Mouse (Mus musculus): ENCODE results near the gene Plgrkt. TPM values are rescaled to one million over a fixed set of nuclear protein-coding genes. Genes with fewer than 3 reads are reported as not detected.
A peak's percentile ranks its signal among the peaks of the same experiment; 100 is the strongest.

Plgrkt gene
- total RNA-seq, 2 experiments from 2014 or later, result 28.1 to 31.8 TPM

DNA sequence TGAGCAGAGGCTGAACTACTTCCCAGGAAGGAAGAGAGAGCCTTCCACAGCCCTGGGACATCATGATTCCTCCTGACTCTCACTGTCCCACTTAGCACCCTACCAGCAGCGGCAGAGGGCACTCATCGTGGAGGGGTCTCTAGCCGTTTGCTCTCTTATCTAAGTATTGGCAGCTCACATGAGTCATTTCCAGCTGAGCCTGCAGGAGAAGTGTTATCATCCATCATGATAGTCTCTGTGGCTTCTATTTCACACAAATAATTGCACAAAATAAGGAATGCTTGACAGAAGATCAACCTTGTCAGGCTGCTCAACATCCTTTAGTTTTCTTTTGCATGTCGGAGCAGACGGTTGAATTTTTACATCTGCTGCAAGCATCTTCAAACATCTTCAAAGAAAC, 6.9 kb downstream of the Plgrkt start:
- no peak for DNase-seq (ENCODE audit: low spot score in 2 of 2)

- no peak for DNase-seq (ENCODE audit: low spot score in 2 of 2)
These were observed 10.9 kb downstream of the Plgrkt start for GRCm38 (mm10) chr19:29356281-29356680.

DNA sequence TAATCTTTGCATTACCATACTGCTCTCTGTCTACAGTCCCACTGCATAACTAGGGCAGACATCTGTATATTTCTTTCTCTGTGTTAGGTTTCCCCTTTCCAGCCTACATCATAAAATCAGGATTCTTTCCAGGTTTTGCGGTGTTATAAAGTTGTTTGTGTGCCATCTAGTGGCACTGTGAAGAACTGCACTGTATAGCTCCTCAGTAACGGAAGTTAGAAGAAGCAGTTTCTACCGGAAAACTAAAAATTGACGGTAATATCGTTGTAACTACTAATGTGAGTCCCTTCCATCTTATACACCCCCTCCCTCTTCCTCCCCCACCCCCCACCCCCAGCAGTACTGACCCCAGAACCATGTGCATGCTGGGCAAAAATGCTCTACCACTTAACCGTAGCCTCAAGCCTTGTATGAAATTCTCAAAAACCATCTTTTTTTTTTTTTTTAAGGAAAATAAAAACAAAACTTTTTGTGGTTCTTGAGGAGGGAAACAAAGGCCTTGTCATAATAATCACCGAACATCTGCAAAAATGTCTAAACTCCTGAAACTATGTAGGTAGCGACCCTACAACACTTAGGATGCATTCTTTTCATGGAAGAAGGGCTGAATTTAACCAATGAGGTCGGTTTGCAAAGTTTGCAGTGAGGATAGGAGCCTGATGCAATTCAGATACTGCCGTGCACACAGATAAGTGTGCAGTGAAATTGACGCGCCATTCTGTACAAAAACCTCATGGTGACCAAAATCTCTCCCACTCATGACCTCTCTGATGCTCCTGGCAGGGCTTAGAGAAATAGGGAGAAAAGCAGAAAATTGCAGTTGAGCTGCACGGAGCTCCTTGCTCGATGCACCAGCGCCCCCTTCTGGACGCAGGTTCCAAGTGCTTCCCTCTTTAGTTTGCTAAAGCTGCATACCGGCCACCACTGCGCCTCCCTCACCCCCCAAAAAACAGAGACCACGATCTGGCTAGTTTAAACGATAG, 12.0 kb downstream of the Plgrkt start:
- peak; percentile 82 to 84 for DNase-seq (ENCODE audit: low spot score in 2 of 2)

GRCm38 (mm10) chr19:29350991-29351390, 16.2 kb downstream of the Plgrkt start:
- DNase-seq (ENCODE audit: low spot score in 2 of 2), result no peak

GRCm38 (mm10) chr19:29345636-29346035, 21.6 kb downstream of the Plgrkt start:
- DNase-seq (ENCODE audit: low spot score in 2 of 2), result no peak

DNA sequence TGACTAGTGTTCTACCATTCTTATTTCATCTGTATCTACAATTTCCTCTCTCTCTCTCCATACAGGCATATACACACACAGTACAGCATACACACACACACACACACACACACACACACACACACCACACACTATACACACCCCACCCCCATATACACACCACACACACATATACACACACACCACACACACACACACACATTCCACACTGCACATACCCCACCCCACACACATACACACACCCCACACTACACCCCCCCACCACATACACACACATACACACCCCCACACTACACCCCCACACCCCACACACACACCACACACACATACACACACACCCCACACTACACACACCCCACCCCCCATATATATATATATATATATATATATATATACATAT, 22.3 kb downstream of the Plgrkt start:
- no peak for DNase-seq (ENCODE audit: low spot score in 2 of 2)

DNA sequence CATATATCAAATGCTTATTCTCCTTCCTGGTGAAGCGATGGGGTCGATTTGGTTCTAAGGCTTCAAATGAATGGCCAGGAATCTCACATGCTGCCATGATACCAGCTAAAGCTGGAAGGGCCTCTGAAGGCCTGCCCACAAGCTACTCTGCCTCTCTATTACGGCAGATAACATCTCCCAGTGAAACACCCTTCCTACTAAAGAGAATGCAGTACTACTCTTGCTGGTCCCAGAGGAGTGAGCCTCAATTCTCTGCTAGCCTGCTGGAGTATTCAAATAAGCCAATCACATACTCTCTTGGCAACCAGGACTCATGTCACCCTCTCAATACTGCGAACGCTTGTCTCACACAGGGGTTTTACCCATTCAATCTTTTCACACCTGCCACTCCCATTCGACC, 24.9 kb downstream of the Plgrkt start:
- no peak for DNase-seq (ENCODE audit: low spot score in 2 of 2)

DNA sequence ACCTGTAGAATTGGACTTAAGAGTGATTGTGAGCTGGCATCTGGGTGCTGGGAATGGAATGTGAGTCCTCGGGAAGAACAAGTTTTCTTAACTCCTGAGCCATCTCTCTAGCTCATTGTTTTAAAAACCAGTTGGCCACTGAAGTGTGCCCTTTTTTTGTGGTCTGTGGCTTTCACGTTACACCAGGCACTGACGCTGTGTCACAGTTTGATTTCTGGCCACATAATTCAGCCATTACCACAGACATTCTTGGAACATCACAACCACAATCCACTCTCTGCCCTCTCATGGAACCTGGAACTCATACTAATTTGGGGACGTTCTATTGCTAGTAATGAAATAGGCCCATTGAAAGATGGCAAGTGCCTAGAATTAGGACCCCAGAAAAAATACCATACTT, 26.2 kb downstream of the Plgrkt start:
- DNase-seq (ENCODE audit: low spot score in 2 of 2), result no peak

DNA sequence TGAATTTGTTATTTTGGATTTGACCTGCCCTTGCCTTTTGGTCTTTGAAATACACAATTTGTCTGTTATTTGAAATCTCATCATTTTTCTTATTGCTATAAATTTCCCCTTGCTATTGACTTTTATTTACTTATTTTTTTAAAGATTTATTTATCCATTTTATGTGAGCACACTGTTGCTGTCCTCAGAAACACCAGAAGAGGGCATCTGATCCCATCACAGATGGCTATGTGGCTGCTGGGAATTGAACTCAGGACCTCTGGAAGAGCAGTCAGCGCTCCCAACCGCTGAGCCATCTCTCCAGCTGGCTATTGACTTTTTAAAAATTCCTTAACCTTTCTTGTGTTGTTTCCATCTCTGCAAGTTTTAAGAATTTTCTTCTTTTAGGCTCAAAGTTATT, 30.6 kb downstream of the Plgrkt start:
- no peak for DNase-seq (ENCODE audit: low spot score in 2 of 2)

GRCm38 (mm10) chr19:29334068-29334745, 33.0 kb downstream of the Plgrkt start, which contains the start of gene Rln1:
Rln1 (minus strand) TSS chr19:29334670.
- peak; percentile 11 to 31 for DNase-seq (ENCODE audit: low spot score in 2 of 2)

- no peak for DNase-seq (ENCODE audit: low spot score in 2 of 2)
These were observed 40.2 kb downstream of the Plgrkt start for GRCm38 (mm10) chr19:29326822-29327552.

DNA sequence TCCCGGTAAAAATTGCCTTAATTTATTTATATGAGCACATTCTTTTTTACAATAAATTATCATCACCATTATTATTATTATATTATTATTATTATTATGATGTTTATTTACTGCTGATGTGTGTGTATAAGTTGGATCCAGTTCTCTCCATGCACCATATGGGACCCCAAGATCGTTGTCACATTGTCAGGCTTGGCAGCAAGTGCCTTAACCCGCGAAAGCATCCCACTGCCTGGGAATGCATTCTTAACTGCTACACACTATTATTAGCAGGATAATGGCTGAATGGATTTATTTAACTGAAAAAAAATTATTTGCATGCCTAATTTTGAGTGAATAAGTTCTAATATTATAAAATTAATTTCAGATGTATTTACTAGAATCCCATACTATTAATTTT, 40.8 kb downstream of the Plgrkt start:
- no peak for DNase-seq (ENCODE audit: low spot score in 2 of 2)

DNA sequence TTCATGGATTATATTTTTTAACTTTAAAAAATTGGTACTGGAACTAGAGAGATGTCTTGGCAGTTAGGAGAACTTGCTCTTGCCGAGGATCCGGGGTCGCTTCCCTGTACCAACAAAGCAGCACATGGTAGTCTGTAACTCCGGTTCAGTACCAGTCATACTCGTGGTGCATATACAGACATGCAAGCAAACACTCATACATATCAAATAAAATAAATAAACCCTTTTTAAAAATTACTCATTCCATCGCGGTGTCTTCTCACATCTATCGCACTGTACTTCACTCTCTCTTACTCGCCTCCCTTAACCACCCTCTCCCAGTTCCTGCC, 41.4 kb downstream of the Plgrkt start:
- no peak for DNase-seq (ENCODE audit: low spot score in 2 of 2)

- DNase-seq (ENCODE audit: low spot score in 2 of 2), result peak in 1 of 2 experiments; percentile 10
These were observed 41.9 kb downstream of the Plgrkt start, which contains the start of gene Insl6 for GRCm38 (mm10) chr19:29325053-29325851. Insl6 (minus strand) TSS chr19:29325356.

DNA sequence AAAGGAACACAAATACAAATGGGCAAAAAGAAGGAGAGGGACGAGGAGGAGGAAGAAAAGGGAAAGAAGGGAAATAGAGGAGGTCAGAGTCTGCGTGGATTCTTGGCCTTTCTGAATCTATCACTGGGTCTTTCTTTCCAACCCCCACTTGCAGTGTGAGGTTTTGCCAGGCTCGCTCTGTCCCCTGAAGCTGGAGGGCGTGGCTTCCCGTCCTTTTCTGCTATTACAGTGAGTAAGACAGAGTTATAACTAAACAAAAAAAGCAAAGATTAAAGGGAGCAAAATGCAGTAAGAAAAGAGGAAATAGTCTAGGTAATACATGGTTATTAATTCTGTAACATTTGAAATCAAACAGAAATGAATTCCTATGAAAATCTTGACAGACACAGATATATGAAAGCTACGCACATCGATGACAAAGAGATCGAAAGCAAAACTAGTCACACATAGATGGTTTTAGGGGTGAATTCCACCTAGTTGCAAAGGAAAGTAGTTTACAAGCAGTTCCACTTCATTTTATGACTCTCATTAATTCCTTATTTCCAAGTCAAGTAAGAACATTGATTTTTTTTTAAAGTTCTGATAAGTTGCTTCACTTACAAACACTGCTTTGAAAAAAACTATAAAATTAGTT, 43.7 kb downstream of the Plgrkt start:
- DNase-seq (ENCODE audit: low spot score in 2 of 2), result no peak

DNA sequence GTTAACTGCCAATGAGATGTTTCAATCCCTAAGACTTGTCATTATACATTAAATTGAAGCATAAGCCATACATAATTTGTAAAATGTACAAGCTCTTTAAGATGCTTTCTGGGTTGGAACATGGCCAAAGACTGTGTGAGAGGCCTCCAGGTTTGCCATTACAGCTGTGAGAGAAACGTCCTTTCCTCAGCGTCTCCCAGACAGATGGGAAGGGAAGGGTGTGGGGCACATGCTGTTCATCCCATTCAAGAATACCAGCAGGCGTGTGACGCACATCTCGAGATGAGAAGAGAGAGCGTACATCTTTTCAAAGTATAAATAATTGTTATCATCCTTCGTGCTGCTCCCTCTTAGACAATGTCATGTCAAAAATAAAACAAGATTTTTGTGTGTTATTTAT, 54.5 kb downstream of the Plgrkt start:
- DNase-seq (ENCODE audit: low spot score in 2 of 2), result peak in 1 of 2 experiments; percentile 4

GRCm38 (mm10) chr19:29311791-29312190, 55.4 kb downstream of the Plgrkt start:
- DNase-seq (ENCODE audit: low spot score in 2 of 2), result peak in 1 of 2 experiments; percentile 28

- no peak for DNase-seq (ENCODE audit: low spot score in 2 of 2)
These were observed 58.4 kb downstream of the Plgrkt start for GRCm38 (mm10) chr19:29308832-29309231.

DNA sequence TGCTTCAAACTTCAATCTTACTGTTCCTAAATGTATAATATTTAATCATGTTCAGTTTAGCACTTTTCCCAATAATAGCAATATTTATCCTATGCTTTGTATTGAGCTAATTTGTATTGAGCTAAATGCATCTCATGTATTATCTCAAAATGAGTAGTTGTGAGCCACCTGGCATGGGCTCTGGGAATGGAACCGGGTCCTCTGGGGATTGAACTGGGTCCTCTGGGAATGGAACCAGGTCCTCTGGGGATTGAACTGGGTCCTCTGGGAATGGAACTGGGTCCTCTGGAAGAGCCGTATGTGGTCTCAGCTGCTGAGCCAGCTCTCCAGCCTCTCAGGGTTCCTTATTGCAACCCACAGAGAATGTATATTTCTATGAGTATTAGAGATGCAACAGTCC, 65.1 kb downstream of the Plgrkt start:
- DNase-seq (ENCODE audit: low spot score in 2 of 2), result no peak

- peak in 1 of 2 experiments; percentile 4 for DNase-seq (ENCODE audit: low spot score in 2 of 2)
These were observed 66.3 kb downstream of the Plgrkt start for GRCm38 (mm10) chr19:29300919-29301318.
